Mouse (Mus musculus): ENCODE measurements around the gene Dpf3.

The Dpf3 gene

GRCm38 (mm10) chr12:83487476-83487991, at the start of gene Dpf3:
Gene Dpf3 (minus strand): TSS chr12:83487716.
- peak; percentile 97 for DNase-seq

GRCm38 (mm10) chr12:83536039-83536438, 48.5 kb upstream of the Dpf3 start:
- DNase-seq: peak; percentile 46

- no peak for DNase-seq
These were observed 47.9 kb upstream of the Dpf3 start for GRCm38 (mm10) chr12:83535428-83535827.

- no peak for DNase-seq
These were observed 46.7 kb upstream of the Dpf3 start for GRCm38 (mm10) chr12:83534190-83534589.

GRCm38 (mm10) chr12:83532966-83533365, 45.5 kb upstream of the Dpf3 start:
- peak; percentile 22 for DNase-seq

- no peak for DNase-seq
These were observed 44.5 kb upstream of the Dpf3 start for GRCm38 (mm10) chr12:83531992-83532391.

- no peak for DNase-seq
These were observed 41.1 kb upstream of the Dpf3 start for GRCm38 (mm10) chr12:83528665-83529064.

GRCm38 (mm10) chr12:83527816-83528215, 40.3 kb upstream of the Dpf3 start:
- DNase-seq: no peak

GRCm38 (mm10) chr12:83525822-83526544, 38.5 kb upstream of the Dpf3 start:
- no peak for DNase-seq

- DNase-seq: no peak
These were observed 36.8 kb upstream of the Dpf3 start for GRCm38 (mm10) chr12:83524329-83524728.

GRCm38 (mm10) chr12:83523892-83524291, 36.4 kb upstream of the Dpf3 start:
- no peak for DNase-seq

- DNase-seq: no peak
These were observed 35.5 kb upstream of the Dpf3 start for GRCm38 (mm10) chr12:83523056-83523455.

- no peak for DNase-seq
These were observed 33.6 kb upstream of the Dpf3 start for GRCm38 (mm10) chr12:83521083-83521482.

GRCm38 (mm10) chr12:83520311-83520890, 32.9 kb upstream of the Dpf3 start, which contains the start of gene Dcaf4:
Gene Dcaf4 (plus strand): TSS chr12:83520466.
- DNase-seq: peak; percentile 90

- no peak for DNase-seq
These were observed 30.1 kb upstream of the Dpf3 start for GRCm38 (mm10) chr12:83517580-83517979.

GRCm38 (mm10) chr12:83514216-83514615, 26.7 kb upstream of the Dpf3 start:
- no peak for DNase-seq

GRCm38 (mm10) chr12:83513185-83513584, 25.7 kb upstream of the Dpf3 start:
- peak; percentile 50 for DNase-seq

GRCm38 (mm10) chr12:83512783-83513182, 25.3 kb upstream of the Dpf3 start:
- DNase-seq: no peak

- DNase-seq: no peak
These were observed 23.1 kb upstream of the Dpf3 start for GRCm38 (mm10) chr12:83510586-83510985.

GRCm38 (mm10) chr12:83506543-83506942, 19.0 kb upstream of the Dpf3 start:
- DNase-seq: no peak

- peak; percentile 37 for DNase-seq
These were observed 14.7 kb upstream of the Dpf3 start for GRCm38 (mm10) chr12:83502190-83502589.

- DNase-seq: no peak
These were observed 11.7 kb upstream of the Dpf3 start for GRCm38 (mm10) chr12:83499256-83499655.

GRCm38 (mm10) chr12:83497959-83498358, 10.4 kb upstream of the Dpf3 start:
- no peak for DNase-seq

- no peak for DNase-seq
These were observed 9.2 kb upstream of the Dpf3 start for GRCm38 (mm10) chr12:83496736-83497135.
